In the genomic region with DNA sequence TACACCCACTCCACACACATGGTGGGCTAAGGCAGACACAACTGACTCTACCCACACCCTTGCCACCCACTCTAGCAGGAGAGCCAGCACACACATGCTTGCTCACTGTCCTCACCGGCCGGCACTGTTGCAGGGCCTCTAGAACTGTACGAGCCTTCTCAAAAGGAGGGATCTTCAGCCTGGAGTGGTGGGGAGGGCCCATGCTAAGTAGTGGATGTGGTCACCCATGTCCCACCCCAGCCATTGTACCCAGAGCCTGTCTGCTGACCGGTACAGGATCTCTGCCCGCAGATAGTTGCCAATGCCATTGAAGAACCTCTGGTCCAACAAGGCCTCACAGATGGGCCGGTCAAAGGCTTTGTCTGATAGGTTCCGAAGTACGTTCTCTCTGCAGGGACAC, we compare ENCODE assay signal across 21 mouse cellular contexts. TPM values are rescaled to one million over a fixed set of nuclear protein-coding genes. Genes with fewer than 3 reads are reported as not detected.
DNase-seq lines count a peak whose midpoint lies in the region; ATAC-seq lines count a peak whose summit lies in the region.
"Had no signal": no experiment of that assay in that cellular context is flagged by ENCODE, and none has a peak within 500 bp of the region (broad histone marks: within the 10 kb centered on the region; RNA-seq: fewer than 3 reads in every experiment).

No protein-coding gene starts in this region.

- H3K9ac ChIP-seq in intestine, embryonic 16.5 days (ENCODE audit: low read depth, low read length) = 0 out of 2 replicates have a peak overlapping the region, but pooled peaks have one; percentile 1
- no peak overlapping the region for H3K9ac ChIP-seq in intestine, embryonic 15.5 days
- H3K9ac ChIP-seq: embryonic facial prominence, embryonic 13.5 days; embryonic facial prominence, embryonic 15.5 days; forebrain, embryonic 12.5 days had no signal

- no peak for ATAC-seq in intestine, embryonic 16.5 days
- ATAC-seq in intestine, embryonic 15.5 days = no peak
- ATAC-seq: forebrain, embryonic 14.5 days; forebrain, embryonic 16.5 days had no signal

- H3K4me3 ChIP-seq in intestine, embryonic 16.5 days (ENCODE audit: low read length) = no peak overlapping the region
- no peak overlapping the region for H3K4me3 ChIP-seq in intestine, embryonic 15.5 days (replicated peaks)
- H3K4me3 ChIP-seq: embryonic facial prominence, embryonic 13.5 days; embryonic facial prominence, embryonic 15.5 days; erythroblast, embryonic 14.5 days; forebrain, embryonic 10.5 days; forebrain, embryonic 12.5 days had no signal

- no peak overlapping the region for H3K27ac ChIP-seq in intestine, embryonic 16.5 days (ENCODE audit: low read length)
- H3K27ac ChIP-seq in intestine, embryonic 15.5 days = no peak overlapping the region
- H3K27ac ChIP-seq: embryonic facial prominence, embryonic 13.5 days; embryonic facial prominence, embryonic 15.5 days; forebrain, embryonic 10.5 days; forebrain, embryonic 12.5 days had no signal

- DNase-seq in heart, adult 11 months = peak; percentile 88
- DNase-seq in heart, adult 9 months (ENCODE audit: low spot score in 2 of 2) = no peak
- peak; percentile 15 for DNase-seq in thymus, postnatal 4 days
- DNase-seq in thymus, postnatal 0 days (ENCODE audit: low spot score) = no peak
- DNase-seq: adrenal gland, adult 2 months; adrenal gland, postnatal 10 days; adrenal gland, postnatal 25 days; cerebellum, adult 11-12 months; cerebellum, adult 2 months; cerebellum, postnatal 14 days; cerebellum, postnatal 36 days; embryo, embryonic 11 days had no signal

- H3K27me3 ChIP-seq in intestine, embryonic 16.5 days (replicated peaks; ENCODE audit: control insufficient read depth, insufficient read depth, low read length) = no peaks in the 10 kb centered on the region
- no peaks in the 10 kb centered on the region for H3K27me3 ChIP-seq in intestine, embryonic 15.5 days (replicated peaks)
- H3K27me3 ChIP-seq: embryonic facial prominence, embryonic 13.5 days; embryonic facial prominence, embryonic 15.5 days; forebrain, embryonic 12.5 days had no signal

- H3K4me1 ChIP-seq in intestine, embryonic 16.5 days (ENCODE audit: control insufficient read depth, insufficient read depth, low read length) = peaks cover 11% of the 10 kb centered on the region
- H3K4me1 ChIP-seq in intestine, embryonic 15.5 days (replicated peaks) = peaks cover 8% of the 10 kb centered on the region

- H3K36me3 ChIP-seq in intestine, embryonic 16.5 days (ENCODE audit: control insufficient read depth, insufficient read depth, low read length) = peaks cover 6% of the 10 kb centered on the region; the same call in 1 of the 2 replicates
- peaks cover 16% of the 10 kb centered on the region for H3K36me3 ChIP-seq in intestine, embryonic 15.5 days

- H3K9me3 ChIP-seq in intestine, embryonic 16.5 days (ENCODE audit: control insufficient read depth, low read length) = no peaks in the 10 kb centered on the region
- no peaks in the 10 kb centered on the region for H3K9me3 ChIP-seq in intestine, embryonic 15.5 days
- H3K9me3 ChIP-seq: embryonic facial prominence, embryonic 13.5 days; embryonic facial prominence, embryonic 15.5 days; forebrain, embryonic 10.5 days; forebrain, embryonic 12.5 days had no signal

- WGBS in intestine, embryonic 16.5 days = 92% methylated on average over 8 of the region's 8 CpGs
- WGBS in intestine, embryonic 15.5 days = 90% methylated on average over 8 of the region's 8 CpGs

- no peak overlapping the region for H3K4me2 ChIP-seq in intestine, embryonic 16.5 days (ENCODE audit: low read depth, low read length)
- H3K4me2 ChIP-seq in intestine, embryonic 15.5 days (replicated peaks) = no peak overlapping the region
- H3K4me2 ChIP-seq: embryonic facial prominence, embryonic 13.5 days; embryonic facial prominence, embryonic 15.5 days; forebrain, embryonic 12.5 days had no signal

RNA-seq across cellular contexts. Expression of a gene that starts 3.3 kb away (rescaled TPM):
- 8.6 TPM in 2 replicates for polyA plus RNA-seq in intestine, embryonic 16.5 days (2015; fragmentation: Nextera tagmentation; extraction: Ambion mirVana)
- polyA plus RNA-seq in intestine, embryonic 15.5 days (2015; fragmentation: Nextera tagmentation; extraction: Ambion mirVana) = 7.1 and 7.6 TPM in 2 replicates
- 28.6 and 34.7 TPM in 2 replicates for polyA plus RNA-seq in thymus, postnatal 0 days (2015; fragmentation: Nextera tagmentation; extraction: Ambion mirVana)

RNA-seq across cellular contexts. Expression of a gene that starts 13.3 kb away (rescaled TPM):
- polyA plus RNA-seq in intestine, embryonic 16.5 days (2015; fragmentation: Nextera tagmentation; extraction: Ambion mirVana) = 111 and 120 TPM in 2 replicates
- 83.8 and 104 TPM in 2 replicates for polyA plus RNA-seq in intestine, embryonic 15.5 days (2015; fragmentation: Nextera tagmentation; extraction: Ambion mirVana)
- 181 and 201 TPM in 2 replicates for polyA plus RNA-seq in thymus, postnatal 0 days (2015; fragmentation: Nextera tagmentation; extraction: Ambion mirVana)

RNA-seq across cellular contexts. Expression of a gene that starts 14.3 kb away (rescaled TPM):
- 45.4 and 52.7 TPM in 2 replicates for polyA plus RNA-seq in intestine, embryonic 16.5 days (2015; fragmentation: Nextera tagmentation; extraction: Ambion mirVana)
- 50.6 and 55.6 TPM in 2 replicates for polyA plus RNA-seq in intestine, embryonic 15.5 days (2015; fragmentation: Nextera tagmentation; extraction: Ambion mirVana)
- 36.6 and 37.6 TPM in 2 replicates for polyA plus RNA-seq in thymus, postnatal 0 days (2015; fragmentation: Nextera tagmentation; extraction: Ambion mirVana)

Comparison
In these comparisons a context has a peak if more than half of its experiments do, and no peak if none do; other contexts are left out.
1. DNase-seq: peak in heart, adult 11 months (single experiment) and thymus, postnatal 4 days (single experiment); none in heart, adult 9 months (0 of 2) and thymus, postnatal 0 days (single experiment).